Mouse (Mus musculus) macrophage (primary cell): ENCODE results near the gene Dnajc1. TPM values are rescaled to one million over a fixed set of nuclear protein-coding genes. Genes with fewer than 3 reads are reported as not detected.

Experiments
- H3K27ac ChIP-seq: fragments of 350-480 bp; formaldehyde crosslinking; 2 replicates; pipeline ENCODE4 v1.9.0; 2021
- H3K36me3 ChIP-seq: fragments of 350-480 bp; formaldehyde crosslinking; 2 replicates; pipeline ENCODE4 v1.9.0; 2021; ENCODE audit errors: inconsistent target
- H3K4me3 ChIP-seq: fragments of 350-480 bp; formaldehyde crosslinking; 2 replicates; pipeline ENCODE4 v1.9.0; 2021; ENCODE audit errors: inconsistent target
- H3K79me2 ChIP-seq: fragments of 350-480 bp; formaldehyde crosslinking; 2 replicates; pipeline ENCODE4 v1.9.0; 2021; ENCODE audit errors: inconsistent target
- WGBS: methylation state at CpG from one replicate; pipeline ENCODE4 v1.1.7; 2026; ENCODE audit warnings: inconsistent platforms; ENCODE audit not compliant: missing documents; 5-methylcytosine and 5-hydroxymethylcytosine counted together
- polyA plus RNA-seq: library from polyadenylated mRNA; stranded (reverse); fragments of 250-400 nt; gene quantifications from 3 replicates; pipeline ENCODE4 v1.2.4, GENCODE M21; 2018; ENCODE audit warnings: inconsistent platforms

Gene Dnajc1
- polyA plus RNA-seq, 1 experiment from 2014 or later, result 68.3 TPM

DNA sequence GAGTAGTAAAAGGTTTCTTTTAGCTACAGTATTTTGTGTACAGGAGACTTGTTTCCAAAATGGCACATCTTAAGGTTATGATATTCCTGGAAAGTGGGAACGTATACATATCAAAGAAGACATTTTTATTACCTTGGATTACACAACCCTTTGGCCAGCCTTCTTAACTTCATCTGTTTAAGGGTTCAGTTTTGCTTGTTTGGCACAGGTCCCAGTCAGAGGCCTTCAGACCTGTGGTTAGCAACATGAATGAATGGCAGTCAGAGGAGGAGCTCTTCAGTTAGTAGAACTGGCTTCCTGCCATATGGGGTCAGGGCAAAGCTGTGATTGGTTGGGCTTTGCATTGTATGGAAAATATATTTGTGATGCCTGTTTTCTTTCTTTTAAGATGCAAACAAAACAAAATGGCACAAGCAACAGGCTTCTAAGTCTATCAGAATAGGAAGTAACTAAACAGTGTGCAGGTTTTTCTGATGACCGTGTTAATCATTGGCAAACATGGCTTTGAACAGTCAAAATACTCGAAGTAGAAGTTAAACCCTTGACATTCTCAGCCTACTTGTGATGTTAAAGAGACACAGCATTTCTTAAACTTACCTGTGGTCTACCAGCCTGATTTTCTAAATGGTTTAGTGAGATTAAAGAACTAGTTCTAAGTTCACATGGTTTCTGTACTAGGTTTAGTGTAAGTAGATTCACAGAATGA, 196.8 kb downstream of the Dnajc1 start:
- Histone ChIP-seq H3K4me3 (no peak overlapping the region), H3K27ac (no peak overlapping the region), H3K36me3 (peaks cover 29% of the 10 kb centered on the region), H3K79me2 (no peaks in the 10 kb centered on the region)
- WGBS, result 79% methylated on average over 3 of the region's 3 CpGs

DNA sequence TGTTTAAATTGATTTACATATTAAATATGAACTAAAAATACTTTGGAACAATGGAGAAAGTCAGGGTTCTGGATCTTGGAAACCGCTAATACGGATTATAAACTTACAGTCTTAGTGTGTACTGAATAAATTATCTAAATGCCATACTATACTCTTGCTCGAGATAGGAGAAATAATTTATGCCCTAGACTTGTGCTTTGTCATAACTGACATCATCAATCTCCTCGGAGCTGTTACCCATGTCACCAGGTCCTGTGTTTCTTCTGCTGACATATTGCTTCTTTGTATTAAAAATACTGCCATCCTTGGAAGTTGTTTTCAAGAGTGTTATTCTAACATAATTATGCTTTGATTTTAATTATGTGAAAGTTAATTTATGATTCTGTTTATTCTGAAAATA, 197.3 kb downstream of the Dnajc1 start:
- H3K4me3 ChIP-seq, result no peak overlapping the region
- no peaks in the 10 kb centered on the region for H3K79me2 ChIP-seq
- H3K36me3 ChIP-seq, result peaks cover 29% of the 10 kb centered on the region
- no peak overlapping the region for H3K27ac ChIP-seq
- 77% methylated on average over 4 of the region's 4 CpGs for WGBS

DNA sequence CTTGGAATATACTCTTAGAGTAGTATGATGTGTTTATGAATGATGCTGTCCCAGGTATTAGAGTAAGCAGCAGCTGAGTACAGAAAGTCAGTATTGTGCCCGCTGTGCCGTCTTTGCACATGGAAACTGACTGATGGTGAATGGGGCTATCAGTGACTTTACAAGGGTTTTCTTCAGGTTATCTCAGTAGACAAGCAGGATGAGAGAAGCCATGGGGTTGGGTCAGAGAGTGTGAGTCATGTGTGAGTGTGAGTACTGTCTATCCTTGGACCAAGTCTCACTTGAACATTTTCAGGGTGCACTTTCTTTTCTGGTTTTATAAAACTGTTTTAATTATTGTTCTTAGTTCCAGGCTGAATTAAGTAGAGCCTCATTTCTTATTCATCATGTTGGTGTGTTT, 204.3 kb downstream of the Dnajc1 start:
- Histone ChIP-seq H3K27ac (no peak overlapping the region), H3K36me3 (peaks cover 48% of the 10 kb centered on the region), H3K4me3 (no peak overlapping the region), H3K79me2 (no peaks in the 10 kb centered on the region)
- WGBS, result 96% methylated on average over 2 of the region's 2 CpGs

DNA sequence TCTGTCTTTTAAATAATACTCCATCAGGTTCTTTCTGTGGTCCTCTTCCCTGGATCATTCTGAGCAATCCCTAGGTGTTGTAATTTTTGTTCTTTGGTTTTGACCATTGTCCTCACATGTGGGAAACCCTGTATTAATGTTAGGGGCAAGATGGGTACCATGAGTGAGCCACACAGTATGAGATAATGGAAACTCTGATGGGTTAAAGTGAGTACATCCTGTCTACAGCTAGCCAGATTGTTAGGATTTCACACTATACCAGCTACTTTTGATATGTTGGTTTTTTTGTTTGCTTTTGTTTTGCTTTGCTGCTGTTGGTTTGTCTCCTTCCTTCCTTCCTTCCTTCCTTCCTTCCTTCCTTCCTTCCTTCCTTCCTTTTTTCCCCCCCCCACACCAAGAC, 209.6 kb downstream of the Dnajc1 start:
- Histone ChIP-seq H3K27ac (no peak overlapping the region), H3K79me2 (no peaks in the 10 kb centered on the region), H3K4me3 (no peak overlapping the region), H3K36me3 (peaks cover 48% of the 10 kb centered on the region)

DNA sequence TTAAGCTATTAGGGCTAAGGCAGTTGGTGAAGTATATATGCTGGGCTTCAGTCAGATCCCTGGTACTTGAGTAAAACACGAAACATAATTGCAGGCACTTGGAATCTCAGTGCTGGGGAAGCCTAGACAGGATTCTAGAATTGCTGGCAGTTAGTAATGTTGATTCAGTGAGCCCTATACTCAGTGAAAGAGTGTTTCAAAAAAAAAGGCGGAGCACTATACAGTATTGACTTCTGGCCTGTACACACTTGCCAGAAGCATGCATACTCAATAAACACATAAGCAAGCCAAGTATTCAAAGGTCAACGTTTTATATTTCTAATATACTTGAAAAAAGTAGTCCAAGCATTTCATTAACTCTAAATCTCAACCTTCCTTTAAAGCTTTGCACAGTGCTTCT, 211.0 kb downstream of the Dnajc1 start:
- H3K4me3 ChIP-seq, result no peak overlapping the region
- WGBS, result 95% methylated on average over 3 of the region's 3 CpGs
- H3K27ac ChIP-seq, result no peak overlapping the region
- peaks cover 36% of the 10 kb centered on the region for H3K36me3 ChIP-seq
- H3K79me2 ChIP-seq, result no peaks in the 10 kb centered on the region

DNA sequence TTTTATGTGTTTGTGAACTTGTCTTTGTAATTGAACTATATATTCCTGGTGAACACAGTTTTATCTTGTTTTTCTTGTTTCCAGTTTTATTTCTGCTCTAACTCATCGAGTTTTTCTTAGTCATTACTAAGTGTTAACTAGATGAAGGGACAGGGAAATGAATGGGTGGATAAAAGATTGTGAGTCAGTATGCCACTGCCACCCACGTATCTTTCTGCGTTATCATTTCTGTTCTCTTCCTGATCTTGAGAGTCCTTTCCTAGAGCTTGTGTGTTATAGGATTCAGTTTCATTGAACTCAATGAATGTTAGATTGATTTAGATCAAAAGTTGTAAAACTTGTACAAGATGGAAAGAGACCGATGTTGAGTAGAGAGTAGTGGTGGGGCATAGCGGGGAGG, 212.3 kb downstream of the Dnajc1 start:
- H3K79me2 ChIP-seq, result no peaks in the 10 kb centered on the region
- H3K4me3 ChIP-seq, result no peak overlapping the region
- H3K27ac ChIP-seq, result no peak overlapping the region
- H3K36me3 ChIP-seq, result peaks cover 24% of the 10 kb centered on the region; the same call in 1 of the 2 replicates
- 96% methylated on average over 5 of the region's 5 CpGs for WGBS

DNA sequence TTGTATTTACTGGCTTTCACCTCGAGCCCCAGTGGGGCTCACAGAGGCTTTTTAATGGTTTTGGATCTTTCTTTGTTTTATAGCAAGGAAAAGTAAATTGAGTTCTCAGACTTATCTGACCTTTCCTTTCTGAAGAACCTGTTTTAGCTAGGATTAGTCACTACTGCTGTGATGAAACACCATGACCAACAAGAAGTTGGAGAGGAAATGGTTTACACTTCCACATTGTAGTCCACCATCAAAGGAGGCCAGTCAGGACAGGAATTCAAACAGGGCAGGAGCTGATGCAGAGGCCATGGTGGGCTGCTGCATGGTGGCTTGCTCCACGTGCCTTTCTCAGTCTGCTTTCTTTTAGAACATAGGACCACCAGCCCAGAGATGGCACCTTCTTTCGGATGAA, 216.4 kb downstream of the Dnajc1 start:
- peaks cover 19% of the 10 kb centered on the region for H3K36me3 ChIP-seq
- H3K4me3 ChIP-seq, result no peak overlapping the region
- no peaks in the 10 kb centered on the region for H3K79me2 ChIP-seq
- 84% methylated on average over 3 of the region's 3 CpGs for WGBS
- no peak overlapping the region for H3K27ac ChIP-seq

DNA sequence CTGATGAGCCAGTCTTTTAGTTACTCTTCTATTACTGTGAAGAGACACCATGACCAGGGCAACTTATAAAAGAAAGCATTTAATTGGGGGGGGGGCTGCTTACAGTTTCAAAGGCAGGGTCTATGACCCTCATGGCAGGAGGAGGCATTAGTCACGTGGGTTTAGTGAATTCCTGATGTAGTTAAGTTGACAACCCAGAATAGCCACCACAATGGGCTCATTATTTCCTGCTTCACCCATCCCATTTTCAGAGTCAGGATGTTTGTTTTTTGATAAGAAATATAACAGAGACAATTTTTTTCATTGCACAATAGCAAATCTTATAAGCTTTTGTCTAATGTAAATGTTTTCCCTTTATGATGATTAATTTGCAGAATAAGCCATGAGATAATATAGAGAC, 217.4 kb downstream of the Dnajc1 start:
- no peak overlapping the region for H3K4me3 ChIP-seq
- peaks cover 19% of the 10 kb centered on the region for H3K36me3 ChIP-seq
- H3K27ac ChIP-seq, result no peak overlapping the region
- 80% methylated on average over 1 of the region's 1 CpGs for WGBS
- no peaks in the 10 kb centered on the region for H3K79me2 ChIP-seq

DNA sequence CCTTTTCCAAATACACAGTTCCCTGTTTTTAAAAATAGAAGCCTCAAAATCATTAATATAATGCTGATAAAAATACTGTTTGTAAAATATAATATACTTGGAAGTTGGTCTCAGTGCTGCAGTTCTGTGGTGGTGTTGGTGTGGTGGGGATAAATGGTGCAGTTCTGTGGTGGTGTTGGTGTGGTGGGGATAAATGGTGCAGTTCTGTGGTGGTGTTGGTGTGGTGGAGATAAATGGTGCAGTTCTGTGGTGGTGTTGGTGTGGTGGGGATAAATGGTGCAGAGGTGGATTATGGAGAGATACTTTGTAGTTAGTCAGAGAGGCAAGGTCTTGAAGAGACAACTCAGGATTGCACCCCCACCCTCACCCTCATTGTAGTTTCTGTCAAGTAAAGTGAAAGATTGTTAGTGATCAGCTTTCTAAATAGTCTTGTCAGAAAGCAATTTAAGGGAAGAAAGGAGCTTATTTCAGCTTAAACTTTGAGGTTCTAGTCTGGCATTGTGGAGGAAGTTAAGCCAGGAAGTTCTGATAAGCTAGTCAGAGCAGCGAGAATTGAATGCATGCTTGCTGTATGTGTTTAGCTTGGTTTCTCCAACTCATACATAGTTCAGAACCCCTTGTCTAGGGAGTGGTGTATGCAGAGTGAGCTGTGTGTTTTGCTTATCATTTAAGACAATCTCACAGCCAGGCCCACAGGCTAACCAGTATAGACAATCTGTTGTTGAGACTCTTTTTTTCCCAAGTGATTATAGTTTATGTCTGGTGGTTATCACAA, 223.3 kb downstream of the Dnajc1 start:
- no peak overlapping the region for H3K27ac ChIP-seq
- no peaks in the 10 kb centered on the region for H3K79me2 ChIP-seq
- H3K36me3 ChIP-seq, result peaks cover 7% of the 10 kb centered on the region; the same call in 1 of the 2 replicates
- 50% methylated on average over 1 of the region's 1 CpGs for WGBS
- no peak overlapping the region for H3K4me3 ChIP-seq

DNA sequence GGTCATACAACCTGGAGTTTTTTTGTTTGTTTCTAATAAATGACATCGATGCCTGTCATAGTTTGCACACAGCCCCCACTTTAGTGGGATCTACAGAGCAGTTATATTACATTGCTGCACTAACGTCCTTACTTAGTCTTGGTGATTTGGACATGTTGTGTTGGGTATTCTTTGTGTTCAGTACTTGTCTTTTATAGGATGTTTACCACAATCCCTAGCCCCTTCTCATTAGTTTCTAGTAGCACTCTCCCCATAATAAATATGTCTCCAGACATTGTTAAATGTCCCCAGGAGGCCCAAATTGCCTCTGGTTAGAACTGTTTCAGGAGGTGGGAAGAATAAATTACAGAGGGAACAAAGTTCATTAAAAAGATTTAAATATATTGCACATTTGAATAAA, 227.1 kb downstream of the Dnajc1 start:
- H3K27ac ChIP-seq, result no peak overlapping the region
- no peaks in the 10 kb centered on the region for H3K79me2 ChIP-seq
- H3K36me3 ChIP-seq, result peaks cover 12% of the 10 kb centered on the region; the same call in 1 of the 2 replicates
- no peak overlapping the region for H3K4me3 ChIP-seq
- WGBS, result 100% methylated on average over 2 of the region's 2 CpGs

DNA sequence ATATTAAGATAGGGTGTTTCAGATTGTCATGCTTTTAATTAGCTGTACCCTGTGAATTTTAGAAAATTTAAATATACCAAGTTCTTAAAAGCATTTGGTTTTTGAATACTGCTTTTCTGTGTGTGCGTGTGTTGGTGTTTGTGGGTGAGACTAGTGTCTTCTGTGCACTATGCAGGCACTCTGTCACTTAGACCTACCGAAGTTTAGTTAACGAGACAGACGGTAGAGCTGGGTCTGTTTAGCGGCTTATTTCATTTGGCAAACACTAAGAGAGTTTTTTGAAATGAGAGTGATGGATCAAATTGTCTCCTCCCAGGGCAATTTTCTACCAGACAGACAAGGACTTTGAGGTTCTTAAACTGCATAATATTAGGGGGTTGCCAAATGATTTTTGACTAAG, 231.6 kb downstream of the Dnajc1 start:
- Histone ChIP-seq H3K27ac (no peak overlapping the region), H3K4me3 (no peak overlapping the region), H3K36me3 (peaks cover 12% of the 10 kb centered on the region; the same call in 1 of the 2 replicates), H3K79me2 (peaks cover 7% of the 10 kb centered on the region; the same call in 1 of the 2 replicates)
- WGBS, result 97% methylated on average over 5 of the region's 5 CpGs

DNA sequence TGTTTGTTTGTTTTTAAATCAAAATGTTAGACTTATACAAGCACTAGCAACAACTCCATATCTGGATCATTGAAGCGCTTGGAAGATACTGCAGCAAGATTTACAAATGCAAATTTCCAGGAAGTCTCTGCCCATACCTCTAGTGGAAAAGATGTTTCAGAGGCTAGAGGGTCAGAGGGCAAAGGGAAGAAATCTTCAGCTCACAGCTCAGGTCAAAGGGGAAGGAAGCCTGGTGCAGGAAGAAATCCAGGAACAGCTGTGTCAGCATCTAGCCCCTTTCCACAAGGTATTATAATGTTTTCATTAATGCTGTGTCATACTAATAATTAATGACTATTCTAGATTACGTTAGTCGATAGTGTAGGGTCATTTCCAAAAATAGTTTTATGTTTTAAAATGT, 233.2 kb downstream of the Dnajc1 start:
- H3K36me3 ChIP-seq, result peaks cover 12% of the 10 kb centered on the region; the same call in 1 of the 2 replicates
- H3K79me2 ChIP-seq, result peaks cover 7% of the 10 kb centered on the region; the same call in 1 of the 2 replicates
- WGBS, result 86% methylated on average over 2 of the region's 3 CpGs
- H3K4me3 ChIP-seq, result no peak overlapping the region
- H3K27ac ChIP-seq, result no peak overlapping the region

DNA sequence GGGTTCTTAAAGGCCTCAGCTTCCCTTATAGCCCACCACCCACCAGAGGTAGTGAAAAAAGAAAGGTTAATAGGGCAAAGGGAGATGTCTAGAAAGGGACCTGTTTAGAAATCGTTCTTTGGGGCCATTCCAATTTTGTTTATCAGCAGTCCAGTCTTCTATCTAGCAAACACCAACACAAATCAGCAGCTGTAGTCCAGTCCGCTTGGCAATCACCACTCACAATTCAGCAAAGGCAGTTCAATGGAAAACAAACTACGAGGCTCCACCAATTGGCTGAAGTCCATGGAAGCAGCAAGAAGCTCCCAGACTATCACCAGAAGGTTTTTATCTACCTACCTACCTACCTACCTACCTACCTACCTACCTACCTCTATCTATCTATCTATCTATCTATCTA, 236.5 kb downstream of the Dnajc1 start:
- Histone ChIP-seq H3K4me3 (no peak overlapping the region), H3K27ac (no peak overlapping the region), H3K36me3 (0 out of 2 replicates have a peak, but pooled peaks cover 5% of the 10 kb centered on the region), H3K79me2 (peaks cover 34% of the 10 kb centered on the region; the same call in 1 of the 2 replicates)
- 92% methylated on average over 3 of the region's 3 CpGs for WGBS
